Mouse (Mus musculus) stomach, postnatal 0 days (tissue): ENCODE results near the gene Mesp1. TPM values are rescaled to one million over a fixed set of nuclear protein-coding genes. Genes with fewer than 3 reads are reported as not detected.
A peak's percentile ranks its signal among the peaks of the same experiment; 100 is the strongest.

Experiments used
- ATAC-seq: fragments of 200-750 bp; cut with Nextera tagmentation; 2 replicates; pipeline ENCODE4 v1.8.0; 2017; ENCODE audit not compliant: low FRiP score, low TSS enrichment
- DNase-seq: peaks from one replicate; pipeline ENCODE4 v3.0.0-alpha.2; 2016; ENCODE audit warnings: low spot score
- H3K27ac ChIP-seq: fragments of 300-500 bp; sonication (generic); replicated peaks from 2 replicates; pipeline ENCODE4 v1.5.1; 2014; ENCODE audit warnings: mild to moderate bottlenecking, control low read depth
- H3K27me3 ChIP-seq: fragments of 300-500 bp; sonication (generic); 2 replicates; pipeline ENCODE4 v1.6.1; 2014; ENCODE audit warnings: low read length; ENCODE audit not compliant: control insufficient read depth, insufficient read depth
- H3K36me3 ChIP-seq: fragments of 300-500 bp; sonication (generic); 2 replicates; pipeline ENCODE4 v1.6.1; 2014; ENCODE audit warnings: low read length, mixed read lengths; ENCODE audit not compliant: control insufficient read depth, insufficient read depth
- H3K4me1 ChIP-seq: fragments of 300-500 bp; sonication (generic); replicated peaks from 2 replicates; pipeline ENCODE4 v1.6.1; 2014; ENCODE audit warnings: antibody characterized with exemption; ENCODE audit not compliant: control insufficient read depth, insufficient read depth
- H3K4me2 ChIP-seq: fragments of 300-500 bp; sonication (generic); replicated peaks from 2 replicates; pipeline ENCODE4 v1.6.1; 2014; ENCODE audit warnings: low read depth, mild to moderate bottlenecking, control low read depth, moderate library complexity
- H3K4me3 ChIP-seq: fragments of 300-500 bp; sonication (generic); 2 replicates; pipeline ENCODE4 v1.5.1; 2014; ENCODE audit warnings: low read depth, low read length, control low read depth
- H3K9ac ChIP-seq: fragments of 300-500 bp; sonication (generic); 2 replicates; pipeline ENCODE4 v1.6.1; 2014; ENCODE audit warnings: mild to moderate bottlenecking, low read length, control low read depth, mixed read lengths
- H3K9me3 ChIP-seq: fragments of 300-500 bp; sonication (generic); 2 replicates; pipeline ENCODE4 v1.6.1; 2016; ENCODE audit warnings: low read length; ENCODE audit not compliant: control insufficient read depth
- CTCF ChIP-seq: IDR thresholded peaks from 2 replicates; pipeline ENCODE4 v1.5.1; 2016; ENCODE audit warnings: antibody characterized with exemption, low read depth, mild to moderate bottlenecking, moderate library complexity
- EP300 ChIP-seq: optimal IDR thresholded peaks from 2 replicates; pipeline ENCODE3; 2016; ENCODE audit warnings: antibody characterized with exemption
- WGBS: fragments of 180-500 bp; shearing (Covaris S2); extraction: QIAGEN DNeasy Blood & Tissue Kit; methylation state at CpG from one replicate; pipeline ENCODE4 v1.1.7; 2014; 5-methylcytosine and 5-hydroxymethylcytosine counted together
- polyA plus RNA-seq: library from polyadenylated mRNA; unstranded; fragments of >200 nt; fragmentation: Nextera tagmentation; extraction: Ambion mirVana; gene quantifications from 2 replicates; pipeline ENCODE4 v1.2.1, GENCODE M21; 2015

The Mesp1 gene
- polyA plus RNA-seq, 1 experiment from 2014 or later, result not detected

- Histone ChIP-seq H3K9ac (no peak overlapping the region), H3K4me2 (no peak overlapping the region), H3K27ac (no peak overlapping the region), H3K27me3 (no peaks in the 10 kb centered on the region), H3K4me3 (no peak overlapping the region), H3K36me3 (no peaks in the 10 kb centered on the region), H3K4me1 (no peaks in the 10 kb centered on the region), H3K9me3 (no peaks in the 10 kb centered on the region)
- DNase-seq, result no peak
- WGBS, result 36% methylated on average over 2 of the region's 2 CpGs
- 0 out of 2 replicates have a peak, but pooled peaks have one; percentile 21 for ATAC-seq
- TF ChIP-seq EP300 (no peak), CTCF (peak; percentile 49)
Measured at GRCm38 (mm10) chr7:79756334-79756733, 37.3 kb downstream of the Mesp1 start.

GRCm38 (mm10) chr7:79749511-79749910 lies 44.1 kb downstream of the Mesp1 start:
- H3K4me2 ChIP-seq, result no peak overlapping the region
- no peaks in the 10 kb centered on the region for H3K9me3 ChIP-seq
- no peak for ATAC-seq
- no peaks in the 10 kb centered on the region for H3K4me1 ChIP-seq
- H3K27ac ChIP-seq, result no peak overlapping the region
- H3K36me3 ChIP-seq, result no peaks in the 10 kb centered on the region
- H3K27me3 ChIP-seq, result no peaks in the 10 kb centered on the region
- 73% methylated on average over 6 of the region's 6 CpGs for WGBS
- TF ChIP-seq CTCF (no peak), EP300 (no peak)
- no peak for DNase-seq
- H3K9ac ChIP-seq, result no peak overlapping the region
- no peak overlapping the region for H3K4me3 ChIP-seq

GRCm38 (mm10) chr7:79747659-79748058 lies 45.9 kb downstream of the Mesp1 start:
- Histone ChIP-seq H3K4me1 (peaks cover 3% of the 10 kb centered on the region; the same call in 1 of the 2 replicates), H3K9me3 (no peaks in the 10 kb centered on the region), H3K4me2 (no peak overlapping the region), H3K27ac (no peak overlapping the region), H3K36me3 (no peaks in the 10 kb centered on the region), H3K27me3 (no peaks in the 10 kb centered on the region), H3K4me3 (no peak overlapping the region), H3K9ac (no peak overlapping the region)
- ATAC-seq (no peak), DNase-seq (no peak)
- 77% methylated on average over 6 of the region's 6 CpGs for WGBS
- TF ChIP-seq EP300, result no peak
- TF ChIP-seq CTCF, result no peak

GRCm38 (mm10) chr7:79744585-79744984 lies 49.0 kb downstream of the Mesp1 start:
- no peak for TF ChIP-seq CTCF
- no peak for TF ChIP-seq EP300
- Histone ChIP-seq H3K27me3 (no peaks in the 10 kb centered on the region), H3K9me3 (no peaks in the 10 kb centered on the region), H3K4me2 (no peak overlapping the region), H3K36me3 (no peaks in the 10 kb centered on the region), H3K9ac (no peak overlapping the region), H3K4me1 (peaks cover 3% of the 10 kb centered on the region; the same call in 1 of the 2 replicates), H3K4me3 (no peak overlapping the region), H3K27ac (no peak overlapping the region)
- DNase-seq (no peak), ATAC-seq (no peak)
- 77% methylated on average over 5 of the region's 5 CpGs for WGBS

- Histone ChIP-seq H3K36me3 (no peaks in the 10 kb centered on the region), H3K9ac (no peak overlapping the region), H3K27ac (no peak overlapping the region), H3K4me3 (no peak overlapping the region), H3K4me1 (peaks cover 3% of the 10 kb centered on the region; the same call in 1 of the 2 replicates), H3K9me3 (no peaks in the 10 kb centered on the region), H3K4me2 (no peak overlapping the region), H3K27me3 (no peaks in the 10 kb centered on the region)
- DNase-seq (no peak), ATAC-seq (no peak)
- TF ChIP-seq CTCF (no peak), EP300 (no peak)
- 86% methylated on average over 9 of the region's 9 CpGs for WGBS
Measured at GRCm38 (mm10) chr7:79744051-79744450, 49.5 kb downstream of the Mesp1 start.

- no peaks in the 10 kb centered on the region for H3K9me3 ChIP-seq
- peak; percentile 89 for ATAC-seq
Measured at GRCm38 (mm10) chr7:79742659-79743536, 50.7 kb downstream of the Mesp1 start, which contains the start of the genes Pex11a and Wdr93. TSS of gene Pex11a (minus strand) at chr7:79743131. TSS of gene Wdr93 (plus strand) at chr7:79743163.

More at GRCm38 (mm10) chr7:79742659-79743536, 50.7 kb downstream of the Mesp1 start, which contains the start of the genes Pex11a and Wdr93:
- Histone ChIP-seq H3K27me3 (no peaks in the 10 kb centered on the region), H3K4me3 (peak within 1 kb of the TSS; percentile 71), H3K36me3 (no peaks in the 10 kb centered on the region), H3K27ac (peak within 1 kb of the TSS; percentile 30), H3K4me2 (peak within 1 kb of the TSS; percentile 99), H3K9ac (peak within 1 kb of the TSS; percentile 74), H3K4me1 (peaks cover 3% of the 10 kb centered on the region; the same call in 1 of the 2 replicates)
- 3% methylated on average over 46 of the region's 46 CpGs for WGBS
- TF ChIP-seq EP300 (no peak), CTCF (no peak)
- DNase-seq, result peak; percentile 86
